8 mouse cellular contexts compared by ENCODE assay signal in genomic region chr4:151996173-151996950, GRCm38 (mm10). TPM values are rescaled to one million over a fixed set of nuclear protein-coding genes. Genes with fewer than 3 reads are reported as not detected.
DNase-seq lines count a peak whose midpoint lies in the region; ATAC-seq and TF ChIP-seq lines count a peak whose summit lies in the region.

Gene Phf13 (minus strand): TSS chr4:151996258.

- TF ChIP-seq POLR2A in bone marrow macrophage, adult 2 months (IDR thresholded peaks at IDR 0.05; ENCODE audit: borderline replicate concordance, low read depth, low read length) = no peak
- TF ChIP-seq POLR2A in embryonic fibroblast, embryonic 13.5 days (IDR thresholded peaks at IDR 0.05; ENCODE audit: low read depth, low read length) = peak; percentile 77

- peak; percentile 99 for DNase-seq in A20 (ENCODE audit: low read depth, low spot score)
- DNase-seq in heart, adult 9 months (ENCODE audit: low spot score in 2 of 2) = peak; percentile 96 to 99
- DNase-seq in monocyte, adult 2 months (ENCODE audit: low read depth in 1 of 2, low spot score in 2 of 2) = peak; percentile 90 to 97
- peak; percentile 99 for DNase-seq in spleen, postnatal 36 days (ENCODE audit: low spot score in 2 of 2)

- under 1% methylated on average over 92 of the region's 94 CpGs for WGBS in kidney, embryonic 14.5 days
- under 1% methylated on average over 94 of the region's 94 CpGs for WGBS in limb, embryonic 15.5 days

- peak within 1 kb of the TSS; percentile 96 for H3K9ac ChIP-seq in kidney, embryonic 14.5 days (ENCODE audit: low read depth, low read length)
- H3K9ac ChIP-seq in limb, embryonic 15.5 days = peak within 1 kb of the TSS; percentile 94

- peaks cover 19% of the 10 kb centered on the region for H3K36me3 ChIP-seq in kidney, embryonic 14.5 days (ENCODE audit: control insufficient read depth, insufficient read depth, low read length)
- peaks cover 19% of the 10 kb centered on the region for H3K36me3 ChIP-seq in limb, embryonic 15.5 days

- H3K4me1 ChIP-seq in bone marrow macrophage, adult 2 months (ENCODE audit: control insufficient read depth, insufficient read depth, low read length) = peaks cover 25% of the 10 kb centered on the region
- peaks cover 7% of the 10 kb centered on the region for H3K4me1 ChIP-seq in embryonic fibroblast, embryonic 13.5 days (ENCODE audit: control insufficient read depth, insufficient read depth, low read length)
- H3K4me1 ChIP-seq in kidney, embryonic 14.5 days (ENCODE audit: control insufficient read depth, insufficient read depth, low read length) = peaks cover 21% of the 10 kb centered on the region
- peaks cover 29% of the 10 kb centered on the region for H3K4me1 ChIP-seq in limb, embryonic 15.5 days

- H3K4me2 ChIP-seq in kidney, embryonic 14.5 days (replicated peaks; ENCODE audit: low read depth, low read length) = peak within 1 kb of the TSS; percentile 87
- H3K4me2 ChIP-seq in limb, embryonic 15.5 days = peak within 1 kb of the TSS; percentile 63

- no peaks in the 10 kb centered on the region for H3K27me3 ChIP-seq in kidney, embryonic 14.5 days (ENCODE audit: control insufficient read depth, insufficient read depth, low read length)
- H3K27me3 ChIP-seq in limb, embryonic 15.5 days = no peaks in the 10 kb centered on the region

- TF ChIP-seq CTCF in bone marrow macrophage, adult 2 months (IDR thresholded peaks at IDR 0.05; ENCODE audit: low read depth, low read length) = no peak
- no peak for TF ChIP-seq CTCF in embryonic fibroblast, embryonic 13.5 days (IDR thresholded peaks at IDR 0.05; ENCODE audit: borderline replicate concordance, insufficient read depth, low read length)

- peak within 1 kb of the TSS; percentile 99 for H3K4me3 ChIP-seq in bone marrow macrophage, adult 2 months (ENCODE audit: insufficient read depth, low read length)
- H3K4me3 ChIP-seq in embryonic fibroblast, embryonic 13.5 days (ENCODE audit: insufficient read depth, low read length) = peak within 1 kb of the TSS; percentile 86
- H3K4me3 ChIP-seq in kidney, embryonic 14.5 days (ENCODE audit: low read length) = peak within 1 kb of the TSS; percentile 99
- peak within 1 kb of the TSS; percentile 100 for H3K4me3 ChIP-seq in limb, embryonic 15.5 days

- H3K9me3 ChIP-seq in kidney, embryonic 14.5 days (ENCODE audit: control insufficient read depth, low read length) = no peaks in the 10 kb centered on the region
- no peaks in the 10 kb centered on the region for H3K9me3 ChIP-seq in limb, embryonic 15.5 days

- H3K27ac ChIP-seq in bone marrow macrophage, adult 2 months (ENCODE audit: insufficient read depth, low read depth, low read length) = peak within 1 kb of the TSS; percentile 56
- peak within 1 kb of the TSS; percentile 79 for H3K27ac ChIP-seq in embryonic fibroblast, embryonic 13.5 days (ENCODE audit: insufficient read depth, low read length)
- peak within 1 kb of the TSS; percentile 93 for H3K27ac ChIP-seq in kidney, embryonic 14.5 days (ENCODE audit: low read depth, low read length)
- H3K27ac ChIP-seq in limb, embryonic 15.5 days = peak within 1 kb of the TSS; percentile 93

- ATAC-seq in kidney, embryonic 14.5 days (ENCODE audit: low FRiP score, low TSS enrichment) = peak; percentile 96
- ATAC-seq in limb, embryonic 15.5 days (ENCODE audit: insufficient number of reproducible peaks, low FRiP score, low TSS enrichment, low read depth) = peak; percentile 95

RNA-seq across cellular contexts. Expression of gene Phf13, which starts in this region (rescaled TPM):
- 10.1 and 11.0 TPM in 2 replicates for polyA plus RNA-seq in bone marrow macrophage, adult 2 months (2012; ENCODE audit: insufficient read depth, insufficient read length, missing spikeins)
- 21.0 and 23.2 TPM in 2 replicates for polyA plus RNA-seq in embryonic fibroblast, embryonic 13.5 days (2011; ENCODE audit: insufficient read length, low read depth, missing spikeins)
- 18.2 and 30.1 TPM in 2 replicates for polyA plus RNA-seq in kidney, embryonic 14.5 days (2014; fragmentation: Nextera tagmentation; extraction: Ambion mirVana)
- 28.4 and 34.2 TPM in 2 replicates for polyA plus RNA-seq in limb, embryonic 15.5 days (2015; fragmentation: Nextera tagmentation; extraction: Ambion mirVana)

Comparison
In these comparisons a context has a peak if more than half of its experiments do, and no peak if none do; other contexts are left out.
1. Peak in every context shown above with its lines: DNase-seq, ATAC-seq, H3K4me3 ChIP-seq and H3K27ac ChIP-seq.